In the genomic region with DNA sequence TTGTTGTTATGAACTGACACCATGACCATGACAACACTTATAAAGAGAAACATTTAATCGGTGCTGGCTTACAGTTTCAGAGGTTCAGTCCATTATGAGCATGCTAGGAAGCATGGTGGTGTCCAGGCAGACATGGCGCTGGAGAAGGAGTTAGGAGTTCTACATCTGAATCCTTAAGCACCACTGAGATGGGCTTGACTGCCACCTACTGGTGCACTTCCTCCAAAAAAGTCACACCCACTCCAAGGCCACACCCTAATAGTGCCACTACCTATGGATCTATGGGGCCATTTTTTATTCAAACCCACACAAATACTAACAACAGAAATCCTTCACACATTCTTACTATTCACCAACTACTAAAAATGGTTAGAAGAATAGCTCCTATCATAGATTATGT, we compare ENCODE assay signal across 13 mouse cellular contexts. TPM values are rescaled to one million over a fixed set of nuclear protein-coding genes. Genes with fewer than 3 reads are reported as not detected.
DNase-seq lines count a peak whose midpoint lies in the region; ATAC-seq and TF ChIP-seq lines count a peak whose summit lies in the region.
"Had no signal": no experiment of that assay in that cellular context is flagged by ENCODE, and none has a peak within 500 bp of the region (broad histone marks: within the 10 kb centered on the region; RNA-seq: fewer than 3 reads in every experiment).

No protein-coding gene starts in this region.

- no peaks in the 10 kb centered on the region for H3K36me3 ChIP-seq in liver, adult 2 months (ENCODE audit: control insufficient read depth, insufficient read depth, low read length)
- no peaks in the 10 kb centered on the region for H3K36me3 ChIP-seq in liver, embryonic 12.5 days
- no peaks in the 10 kb centered on the region for H3K36me3 ChIP-seq in ES-Bruce4 (ENCODE audit: control insufficient read depth, insufficient read depth, low read length, poor library complexity, severe bottlenecking)
- H3K36me3 ChIP-seq in thymus, adult 2 months (ENCODE audit: control insufficient read depth, insufficient read depth, low read length), result no peaks in the 10 kb centered on the region
- no peaks in the 10 kb centered on the region for H3K36me3 ChIP-seq in hindbrain, embryonic 10.5 days
- H3K36me3 ChIP-seq: forebrain, embryonic 15.5 days; heart, embryonic 15.5 days; limb, embryonic 10.5 days had no signal

- H3K9ac ChIP-seq in liver, adult 2 months (ENCODE audit: low read depth, low read length), result no peak overlapping the region
- no peak overlapping the region for H3K9ac ChIP-seq in liver, embryonic 12.5 days
- H3K9ac ChIP-seq in ES-Bruce4 (ENCODE audit: low read depth, poor library complexity, severe bottlenecking), result no peak overlapping the region
- H3K9ac ChIP-seq: forebrain, embryonic 15.5 days; heart, embryonic 15.5 days had no signal

- TF ChIP-seq CTCF in liver, adult 2 months (IDR thresholded peaks at IDR 0.05; ENCODE audit: low read depth, low read length), result no peak
- TF ChIP-seq CTCF in ES-Bruce4 (IDR thresholded peaks at IDR 0.05; ENCODE audit: low read depth, low read length), result peak; percentile 49
- no peak for TF ChIP-seq CTCF in thymus, adult 2 months (IDR thresholded peaks at IDR 0.05; ENCODE audit: borderline replicate concordance, control insufficient read depth, extremely low read depth, insufficient read depth, low read length, poor library complexity)

- H3K27me3 ChIP-seq in liver, adult 2 months (ENCODE audit: control insufficient read depth, insufficient read depth, low read length), result 0 out of 2 replicates have a peak, but pooled peaks cover 2% of the 10 kb centered on the region
- no peaks in the 10 kb centered on the region for H3K27me3 ChIP-seq in liver, embryonic 12.5 days (replicated peaks)
- H3K27me3 ChIP-seq in ES-Bruce4 (ENCODE audit: control insufficient read depth, insufficient read depth, low read length, poor library complexity, severe bottlenecking), result no peaks in the 10 kb centered on the region
- no peaks in the 10 kb centered on the region for H3K27me3 ChIP-seq in thymus, adult 2 months (ENCODE audit: control insufficient read depth, insufficient read depth, low read length)
- no peaks in the 10 kb centered on the region for H3K27me3 ChIP-seq in hindbrain, embryonic 10.5 days (ENCODE audit: insufficient read depth, poor library complexity, severe bottlenecking)
- H3K27me3 ChIP-seq: forebrain, embryonic 15.5 days; heart, embryonic 15.5 days had no signal

- H3K4me1 ChIP-seq in liver, adult 2 months (ENCODE audit: control insufficient read depth, insufficient read depth, low read length), result no peaks in the 10 kb centered on the region
- H3K4me1 ChIP-seq in liver, embryonic 12.5 days, result no peaks in the 10 kb centered on the region
- no peaks in the 10 kb centered on the region for H3K4me1 ChIP-seq in ES-Bruce4 (ENCODE audit: control insufficient read depth, insufficient read depth, low read length)
- peaks cover 2% of the 10 kb centered on the region for H3K4me1 ChIP-seq in thymus, adult 2 months (replicated peaks; ENCODE audit: control insufficient read depth, insufficient read depth, low read length)
- no peaks in the 10 kb centered on the region for H3K4me1 ChIP-seq in hindbrain, embryonic 10.5 days (replicated peaks)
- H3K4me1 ChIP-seq: forebrain, embryonic 15.5 days; heart, embryonic 15.5 days; limb, embryonic 10.5 days had no signal

- H3K27ac ChIP-seq in liver, adult 2 months (replicated peaks; ENCODE audit: insufficient read depth, low read depth, low read length), result no peak overlapping the region
- H3K27ac ChIP-seq in liver, embryonic 12.5 days, result no peak overlapping the region
- no peak overlapping the region for H3K27ac ChIP-seq in ES-Bruce4 (ENCODE audit: insufficient read depth, low read length)
- H3K27ac ChIP-seq in thymus, adult 2 months (ENCODE audit: control insufficient read depth, insufficient read depth, low read length), result no peak overlapping the region
- H3K27ac ChIP-seq in hindbrain, embryonic 10.5 days, result no peak overlapping the region
- H3K27ac ChIP-seq: forebrain, embryonic 15.5 days; heart, embryonic 15.5 days; limb, embryonic 10.5 days had no signal

- no peak overlapping the region for H3K4me2 ChIP-seq in liver, embryonic 12.5 days
- H3K4me2 ChIP-seq: forebrain, embryonic 15.5 days; heart, embryonic 15.5 days had no signal

- peak; percentile 7 for DNase-seq in liver, adult 2 months (ENCODE audit: extremely low read depth, low read depth, low spot score)
- DNase-seq in c-Kit-positive CD71-positive TER-119-negative erythroid progenitor cells, embryonic 14.5 days (ENCODE audit: low read depth), result peak; percentile 4
- peak; percentile 62 for DNase-seq in thymus, adult 2 months
- DNase-seq in hindbrain, embryonic 10.5 days (ENCODE audit: low spot score), result no peak
- DNase-seq in urinary bladder, postnatal 10 days (ENCODE audit: low spot score), result no peak
- DNase-seq: kidney, adult 8-10 months; right cerebral cortex, postnatal 4 days had no signal

- WGBS in liver, adult 2 months, result 88% methylated on average over 2 of the region's 2 CpGs
- 66% methylated on average over 2 of the region's 2 CpGs for WGBS in liver, embryonic 12.5 days (ENCODE audit: insufficient replicate concordance)
- WGBS in thymus, adult 2 months, result 95% methylated on average over 2 of the region's 2 CpGs
- WGBS in hindbrain, embryonic 10.5 days, result 88% methylated on average over 2 of the region's 2 CpGs

- H3K9me3 ChIP-seq in liver, embryonic 12.5 days (replicated peaks), result no peaks in the 10 kb centered on the region
- no peaks in the 10 kb centered on the region for H3K9me3 ChIP-seq in ES-Bruce4 (replicated peaks; ENCODE audit: control insufficient read depth, insufficient read depth, low read length, poor library complexity, severe bottlenecking)
- H3K9me3 ChIP-seq in hindbrain, embryonic 10.5 days, result no peaks in the 10 kb centered on the region
- H3K9me3 ChIP-seq: forebrain, embryonic 15.5 days; heart, embryonic 15.5 days; limb, embryonic 10.5 days had no signal

- TF ChIP-seq POLR2A in liver, adult 2 months (IDR thresholded peaks at IDR 0.05; ENCODE audit: extremely low read depth, insufficient read depth, low read length), result no peak
- no peak for TF ChIP-seq POLR2A in ES-Bruce4 (IDR thresholded peaks at IDR 0.05; ENCODE audit: insufficient read depth, low read length)
- no peak for TF ChIP-seq POLR2A in thymus, adult 2 months (IDR thresholded peaks at IDR 0.05; ENCODE audit: control insufficient read depth, extremely low read depth, insufficient read depth, low read length, poor library complexity)

- H3K79me2 ChIP-seq in liver, adult 2 months (ENCODE audit: control insufficient read depth, insufficient read depth, low read length), result no peaks in the 10 kb centered on the region

- H3K4me3 ChIP-seq in liver, adult 2 months (ENCODE audit: insufficient read depth, low read depth, low read length), result no peak overlapping the region
- H3K4me3 ChIP-seq in liver, embryonic 12.5 days, result no peak overlapping the region
- no peak overlapping the region for H3K4me3 ChIP-seq in ES-Bruce4 (ENCODE audit: low read depth, low read length)
- no peak overlapping the region for H3K4me3 ChIP-seq in thymus, adult 2 months (ENCODE audit: control insufficient read depth, insufficient read depth, low read length)
- no peak overlapping the region for H3K4me3 ChIP-seq in hindbrain, embryonic 10.5 days
- H3K4me3 ChIP-seq: forebrain, embryonic 15.5 days; heart, embryonic 15.5 days; limb, embryonic 10.5 days had no signal

- no peak for ATAC-seq in liver, embryonic 12.5 days
- no peak for ATAC-seq in frontal cortex, adult (ENCODE audit: low TSS enrichment)
- ATAC-seq: forebrain, embryonic 15.5 days had no signal

- TF ChIP-seq EP300 in ES-Bruce4 (IDR thresholded peaks at IDR 0.05; ENCODE audit: insufficient read depth, low read depth, low read length), result no peak

RNA-seq across cellular contexts. Expression of a gene that starts 35.5 kb away (rescaled TPM):
- total RNA-seq in liver, adult 2 months (2014; rRNA removed), result 0.92 and 2.1 TPM in 2 replicates
- 0.16 and 0.31 TPM in 2 replicates for polyA plus RNA-seq in liver, adult 2 months (2012; rRNA removed)
- polyA plus RNA-seq in liver, embryonic 12.5 days (2016; fragmentation: Nextera tagmentation; extraction: Ambion mirVana), result 0.36 and 0.44 TPM in 2 replicates
- polyA plus RNA-seq in ES-Bruce4 (2011; ENCODE audit: insufficient read depth, insufficient read length, low read depth, missing spikeins), result not detected in 2 replicates
- 4.2 and 5.0 TPM in 2 replicates for polyA plus RNA-seq in thymus, adult 2 months (2012; rRNA removed)
- 0.24 and 0.30 TPM in 2 replicates for polyA plus RNA-seq in hindbrain, embryonic 10.5 days (2016; fragmentation: Nextera tagmentation; extraction: Ambion mirVana)
- polyA plus RNA-seq: heart, embryonic 15.5 days had no signal

Comparison
In these comparisons a context has a peak if more than half of its experiments do, and no peak if none do; other contexts are left out.
1. DNase-seq: peak in liver, adult 2 months (single experiment), c-Kit-positive CD71-positive TER-119-negative erythroid progenitor cells, embryonic 14.5 days (single experiment) and thymus, adult 2 months (single experiment); none in hindbrain, embryonic 10.5 days (single experiment) and urinary bladder, postnatal 10 days (single experiment).